Mouse (Mus musculus) cerebellum, postnatal 10 days (tissue): Measurements from ENCODE around the gene Prh1.
"Not testable (repeated sequence)": the region's sequence is repeated elsewhere in the genome, so short reads cannot be mapped to it uniquely, and the experiment has no call there.

Source experiments
- DNase-seq, 2 experiments: peaks; one replicate each; pipeline ENCODE4 v3.0.0; 2021; ENCODE audit warnings: mixed read lengths in 2 of 2

The Prh1 gene

GRCm38 (mm10) chr6:132569509-132569908, at the start of gene Prh1:
Prh1 (plus strand) TSS chr6:132569809.
- not testable (repeated sequence) for DNase-seq

DNA sequence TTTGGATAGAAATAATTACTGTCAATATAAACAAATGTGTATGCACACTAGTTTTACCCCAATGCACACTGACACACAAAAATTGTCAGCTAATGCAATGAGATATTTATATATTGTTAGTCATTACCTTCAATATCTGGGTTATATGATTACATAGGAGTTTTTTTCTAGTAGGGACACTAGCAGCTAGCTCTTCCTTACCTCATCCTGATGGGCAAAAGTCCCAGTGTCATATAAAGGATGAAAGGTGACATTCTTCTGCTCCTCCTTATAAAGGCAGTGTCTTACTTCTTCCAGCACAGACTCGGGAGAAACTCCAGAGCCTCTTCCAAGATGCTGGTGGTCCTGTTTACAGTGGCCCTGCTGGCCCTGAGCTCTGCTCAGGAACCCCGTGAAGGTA, 26.0 kb downstream of the Prh1 start, which contains the start of gene Prp2:
Prp2 (plus strand) TSS at position 301 of the 400 bp plus-strand sequence.
- not testable (repeated sequence) for DNase-seq
